9 mouse cellular contexts compared by ENCODE assay signal in the genomic region with DNA sequence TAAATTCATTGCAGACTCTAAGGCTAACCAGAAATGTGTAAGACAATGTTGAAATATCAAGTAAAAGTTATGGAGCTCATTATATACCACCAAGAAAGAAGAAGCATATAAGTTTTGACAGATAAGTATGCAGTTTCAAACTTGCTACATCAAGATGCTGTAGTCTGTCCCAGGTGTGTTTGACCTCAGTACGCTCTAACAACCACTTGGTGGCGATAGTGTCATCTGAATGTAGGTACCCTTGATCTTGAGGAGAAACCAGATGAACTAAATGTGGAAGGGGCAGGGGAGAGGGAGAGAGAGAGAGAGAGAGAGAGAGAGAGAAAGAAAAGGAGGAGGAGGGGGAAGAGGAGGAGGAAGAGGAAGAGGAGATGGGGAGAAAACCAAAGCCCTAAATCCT. TPM values are rescaled to one million over a fixed set of nuclear protein-coding genes. Genes with fewer than 3 reads are reported as not detected.
DNase-seq lines count a peak whose midpoint lies in the region; ATAC-seq lines count a peak whose summit lies in the region.
"Had no signal": no experiment of that assay in that cellular context is flagged by ENCODE, and none has a peak within 500 bp of the region (broad histone marks: within the 10 kb centered on the region; RNA-seq: fewer than 3 reads in every experiment).

No protein-coding gene starts in this region.

- ATAC-seq in CD4-positive, CD25-positive, alpha-beta regulatory T cell, adult 4 months = peak; percentile 57
- no peak for ATAC-seq in monocyte, adult 5-6 weeks (replicated peaks; ENCODE audit: insufficient number of reproducible peaks, low FRiP score, low TSS enrichment, poor library complexity, severe bottlenecking)

- intact Hi-C loops in gastrocnemius, postnatal 36 days (cut with DNase I) = no loop called here

- peak; percentile 31 for DNase-seq in left cerebral cortex, adult 11 months (ENCODE audit: low spot score)
- DNase-seq in left cerebral cortex, adult 8-10 months (ENCODE audit: low spot score in 2 of 2) = no peak
- DNase-seq in Muller cell, postnatal 12 days (ENCODE audit: inconsistent ontology term) = peak; percentile 31
- peak; percentile 52 for DNase-seq in forelimb bud, embryonic 11.5 days (ENCODE audit: low read depth, low spot score)
- DNase-seq in mesoderm, embryonic 11.5 days (ENCODE audit: low read depth, low spot score) = peak; percentile 62
- no peak for DNase-seq in gastrocnemius, postnatal 36 days

RNA-seq across cellular contexts. Expression of a gene that starts 36.1 kb away (rescaled TPM):
- total RNA-seq in left cerebral cortex, adult 8-10 months (2022) = under 1 TPM in 1 of 4 experiments, not detected in 3; 0.46 TPM
- not detected for polyA plus RNA-seq in CD4-positive, CD25-positive, alpha-beta regulatory T cell, adult 4 months (2017; shearing (Covaris generic))
- total RNA-seq in gastrocnemius, postnatal 36 days (2021) = not detected
- not detected in 3 replicates for total RNA-seq in monocyte, adult 5-6 weeks (2017)
- polyA plus RNA-seq: macrophage had no signal

RNA-seq across cellular contexts. Expression of a gene that starts 59.5 kb away (rescaled TPM):
- total RNA-seq in left cerebral cortex, adult 8-10 months (2022) = not detected
- not detected for polyA plus RNA-seq in CD4-positive, CD25-positive, alpha-beta regulatory T cell, adult 4 months (2017; shearing (Covaris generic))
- total RNA-seq in gastrocnemius, postnatal 36 days (2021) = not detected
- not detected in 3 replicates for total RNA-seq in monocyte, adult 5-6 weeks (2017)
- polyA plus RNA-seq: macrophage had no signal

Comparison
In these comparisons a context has a peak if more than half of its experiments do, and no peak if none do; other contexts are left out.
1. DNase-seq: peak in left cerebral cortex, adult 11 months (single experiment), Muller cell, postnatal 12 days (single experiment), forelimb bud, embryonic 11.5 days (single experiment) and mesoderm, embryonic 11.5 days (single experiment); none in left cerebral cortex, adult 8-10 months (0 of 2) and gastrocnemius, postnatal 36 days (0 of 2).